Mouse (Mus musculus): ENCODE measurements at regions not wholly inside any gene's neighbourhood (a gene's known extent, or its start where the extent isn't known, plus 50 kb on each side); places are given as distances from the start of the nearest gene placed in this dataset.

- H3K4me3 ChIP-seq, result no peak overlapping the region
- H3K4me1 ChIP-seq, result no peaks in the 10 kb centered on the region
- H3K27me3 ChIP-seq (ENCODE audit: poor library complexity, severe bottlenecking), result no peaks in the 10 kb centered on the region
- WGBS, result 82% methylated on average over 1 of the region's 1 CpGs
- no peak for DNase-seq (ENCODE audit: extremely low spot score, low spot score)
- no peaks in the 10 kb centered on the region for H3K9me3 ChIP-seq
- no peaks in the 10 kb centered on the region for H3K36me3 ChIP-seq (replicated peaks)
- no peak overlapping the region for H3K27ac ChIP-seq
Measured at GRCm38 (mm10) chr12:74474741-74475140, 158.5 kb upstream of the Gm11042 start.

- no peaks in the 10 kb centered on the region for H3K9me3 ChIP-seq
- peaks cover 12% of the 10 kb centered on the region; the same call in 1 of the 2 replicates for H3K4me1 ChIP-seq
- WGBS, result 55% methylated on average over 4 of the region's 4 CpGs
- DNase-seq (ENCODE audit: extremely low spot score, low spot score), result no peak
- no peak overlapping the region for H3K4me3 ChIP-seq
- no peaks in the 10 kb centered on the region for H3K27me3 ChIP-seq (ENCODE audit: poor library complexity, severe bottlenecking)
- H3K36me3 ChIP-seq (replicated peaks), result no peaks in the 10 kb centered on the region
- no peak overlapping the region for H3K27ac ChIP-seq
Measured at GRCm38 (mm10) chr12:74458521-74458920, 142.3 kb upstream of the Gm11042 start.

- H3K4me1 ChIP-seq, result peaks cover 10% of the 10 kb centered on the region; the same call in 1 of the 2 replicates
- no peaks in the 10 kb centered on the region for H3K9me3 ChIP-seq
- no peaks in the 10 kb centered on the region for H3K27me3 ChIP-seq (ENCODE audit: poor library complexity, severe bottlenecking)
- no peak overlapping the region for H3K4me3 ChIP-seq
- WGBS, result 72% methylated on average over 4 of the region's 4 CpGs
- no peak for DNase-seq (ENCODE audit: extremely low spot score, low spot score)
- no peak overlapping the region for H3K27ac ChIP-seq
- no peaks in the 10 kb centered on the region for H3K36me3 ChIP-seq (replicated peaks)
Measured at GRCm38 (mm10) chr12:74452375-74453090, 136.3 kb upstream of the Gm11042 start.

- Histone ChIP-seq H3K27ac (no peak overlapping the region), H3K27me3 (ENCODE audit: poor library complexity, severe bottlenecking) (no peaks in the 10 kb centered on the region), H3K4me1 (peaks cover 10% of the 10 kb centered on the region; the same call in 1 of the 2 replicates), H3K4me3 (no peak overlapping the region), H3K36me3 (replicated peaks) (no peaks in the 10 kb centered on the region), H3K9me3 (no peaks in the 10 kb centered on the region)
- WGBS, result 84% methylated on average over 4 of the region's 4 CpGs
- DNase-seq (ENCODE audit: extremely low spot score, low spot score), result no peak
Measured at GRCm38 (mm10) chr12:74448248-74448647, 132.1 kb upstream of the Gm11042 start.

GRCm38 (mm10) chr12:74434874-74435273 is 118.7 kb upstream of the Gm11042 start:
- Histone ChIP-seq H3K27me3 (ENCODE audit: poor library complexity, severe bottlenecking) (no peaks in the 10 kb centered on the region), H3K36me3 (replicated peaks) (no peaks in the 10 kb centered on the region), H3K4me1 (no peaks in the 10 kb centered on the region), H3K4me3 (no peak overlapping the region), H3K27ac (no peak overlapping the region), H3K9me3 (no peaks in the 10 kb centered on the region)
- WGBS, result 91% methylated on average over 4 of the region's 4 CpGs
- DNase-seq (ENCODE audit: extremely low spot score, low spot score), result no peak

- WGBS, result 94% methylated on average over 2 of the region's 2 CpGs
Measured at GRCm38 (mm10) chr12:74414738-74415137, 98.5 kb upstream of the Gm11042 start.

GRCm38 (mm10) chr12:74410511-74410910 is 94.3 kb upstream of the Gm11042 start:
- no peaks in the 10 kb centered on the region for H3K27me3 ChIP-seq (ENCODE audit: poor library complexity, severe bottlenecking)
- no peaks in the 10 kb centered on the region for H3K4me1 ChIP-seq
- no peak overlapping the region for H3K27ac ChIP-seq
- H3K36me3 ChIP-seq (replicated peaks), result no peaks in the 10 kb centered on the region
- no peaks in the 10 kb centered on the region for H3K9me3 ChIP-seq
- WGBS, result 97% methylated on average over 2 of the region's 2 CpGs
- H3K4me3 ChIP-seq, result no peak overlapping the region
- DNase-seq (ENCODE audit: extremely low spot score, low spot score), result no peak

More at GRCm38 (mm10) chr12:74414738-74415137, 98.5 kb upstream of the Gm11042 start:
- Histone ChIP-seq H3K27ac (no peak overlapping the region), H3K4me1 (no peaks in the 10 kb centered on the region), H3K9me3 (no peaks in the 10 kb centered on the region), H3K36me3 (replicated peaks) (no peaks in the 10 kb centered on the region), H3K4me3 (no peak overlapping the region), H3K27me3 (ENCODE audit: poor library complexity, severe bottlenecking) (no peaks in the 10 kb centered on the region)
- no peak for DNase-seq (ENCODE audit: extremely low spot score, low spot score)

- Histone ChIP-seq H3K4me1 (no peaks in the 10 kb centered on the region), H3K27ac (no peak overlapping the region), H3K4me3 (no peak overlapping the region), H3K36me3 (replicated peaks) (no peaks in the 10 kb centered on the region), H3K9me3 (no peaks in the 10 kb centered on the region), H3K27me3 (ENCODE audit: poor library complexity, severe bottlenecking) (no peaks in the 10 kb centered on the region)
- no peak for DNase-seq (ENCODE audit: extremely low spot score, low spot score)
- 95% methylated on average over 3 of the region's 3 CpGs for WGBS
Measured at GRCm38 (mm10) chr12:74407591-74408095, 91.4 kb upstream of the Gm11042 start.

GRCm38 (mm10) chr12:74389811-74390210 is 73.6 kb upstream of the Gm11042 start:
- DNase-seq (ENCODE audit: extremely low spot score, low spot score), result no peak
- no peaks in the 10 kb centered on the region for H3K9me3 ChIP-seq
- no peak overlapping the region for H3K4me3 ChIP-seq
- WGBS, result 77% methylated on average over 6 of the region's 6 CpGs
- H3K27ac ChIP-seq, result no peak overlapping the region
- no peaks in the 10 kb centered on the region for H3K27me3 ChIP-seq (ENCODE audit: poor library complexity, severe bottlenecking)
- no peaks in the 10 kb centered on the region for H3K4me1 ChIP-seq
- H3K36me3 ChIP-seq (replicated peaks), result no peaks in the 10 kb centered on the region
